Mouse (Mus musculus) heart, embryonic 12.5 days (tissue): Measurements from ENCODE around the gene 1810010D01Rik. TPM values are rescaled to one million over a fixed set of nuclear protein-coding genes. Genes with fewer than 3 reads are reported as not detected.

ENCODE experiments used
- ATAC-seq: fragments of 200-750 bp; cut with Nextera tagmentation; 2 replicates; pipeline ENCODE4 v1.8.0; 2017; ENCODE audit warnings: moderate TSS enrichment, moderate library complexity; ENCODE audit not compliant: insufficient number of reproducible peaks, low FRiP score
- H3K27ac ChIP-seq: fragments of 300-500 bp; sonication (generic); 2 replicates; pipeline ENCODE4 v1.5.1; 2016; ENCODE audit warnings: mild to moderate bottlenecking, moderate library complexity; ENCODE audit not compliant: poor library complexity, severe bottlenecking
- H3K27me3 ChIP-seq: fragments of 300-500 bp; sonication (generic); replicated peaks from 2 replicates; pipeline ENCODE4 v1.6.1; 2016; ENCODE audit warnings: mild to moderate bottlenecking, moderate library complexity
- H3K36me3 ChIP-seq: fragments of 300-500 bp; sonication (generic); 2 replicates; pipeline ENCODE4 v1.6.1; 2016; ENCODE audit warnings: mild to moderate bottlenecking, moderate library complexity
- H3K4me1 ChIP-seq: fragments of 300-500 bp; sonication (generic); replicated peaks from 2 replicates; pipeline ENCODE4 v1.6.1; 2016; ENCODE audit warnings: mild to moderate bottlenecking
- H3K4me2 ChIP-seq: fragments of 300-500 bp; sonication (generic); 2 replicates; pipeline ENCODE4 v1.6.1; 2016; ENCODE audit warnings: mild to moderate bottlenecking, moderate library complexity
- H3K4me3 ChIP-seq: fragments of 300-500 bp; sonication (generic); 2 replicates; pipeline ENCODE4 v1.5.1; 2016; ENCODE audit warnings: mild to moderate bottlenecking
- H3K9ac ChIP-seq: fragments of 300-500 bp; sonication (generic); 2 replicates; pipeline ENCODE4 v1.6.1; 2016; ENCODE audit warnings: mild to moderate bottlenecking, moderate library complexity
- H3K9me3 ChIP-seq: fragments of 300-500 bp; sonication (generic); replicated peaks from 2 replicates; pipeline ENCODE4 v1.6.1; 2016; ENCODE audit warnings: mild to moderate bottlenecking, moderate library complexity
- WGBS: fragments of 180-500 bp; shearing (Covaris S2); methylation state at CpG from one replicate; pipeline ENCODE4 v1.1.7; 2016; 5-methylcytosine and 5-hydroxymethylcytosine counted together
- polyA plus RNA-seq: library from polyadenylated mRNA; unstranded; fragments of >200 nt; fragmentation: Nextera tagmentation; extraction: Ambion mirVana; gene quantifications from 2 replicates; pipeline ENCODE4 v1.2.1, GENCODE M21; 2016

1810010D01Rik gene
- 0.30 and 0.36 TPM in 2 replicates for polyA plus RNA-seq

DNA sequence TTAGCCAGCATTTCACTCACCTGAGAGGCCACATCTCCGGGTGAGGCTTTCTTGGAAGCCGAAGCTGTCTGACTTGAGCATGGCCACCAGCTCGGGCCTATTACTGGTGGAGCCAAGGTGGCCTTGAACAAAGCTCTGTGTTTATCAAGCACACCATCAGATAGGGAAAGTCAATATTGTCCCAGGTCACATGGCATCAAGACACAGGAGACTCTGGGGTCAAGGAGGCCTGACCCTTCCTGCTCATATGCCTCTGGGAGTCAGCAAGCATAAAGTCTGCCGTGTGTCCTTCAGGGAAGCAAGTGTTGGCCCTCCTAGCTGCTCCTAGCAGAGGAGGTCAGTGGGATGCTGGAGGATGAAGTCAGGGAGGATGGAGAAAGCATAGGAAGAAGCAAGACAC is at the start of gene 1810010D01Rik:
Gene 1810010D01Rik, minus strand, starts transcription at position 114 of the 400 bp plus-strand sequence.
- H3K9me3 ChIP-seq: no peaks in the 10 kb centered on the region
- no peaks in the 10 kb centered on the region for H3K36me3 ChIP-seq
- H3K4me2 ChIP-seq: no peak within 1 kb of the TSS
- no peak within 1 kb of the TSS for H3K4me3 ChIP-seq
- 80% methylated on average over 4 of the region's 4 CpGs for WGBS
- H3K9ac ChIP-seq: peak within 1 kb of the TSS; percentile 69; the same call in 1 of the 2 replicates
- peak within 1 kb of the TSS; percentile 95 for H3K27ac ChIP-seq
- no peak for ATAC-seq
- H3K27me3 ChIP-seq: no peaks in the 10 kb centered on the region
- peaks cover 44% of the 10 kb centered on the region for H3K4me1 ChIP-seq

GRCm38 (mm10) chr7:145256092-145256491 is 48.2 kb upstream of the 1810010D01Rik start:
- no peaks in the 10 kb centered on the region for H3K9me3 ChIP-seq
- 89% methylated on average over 1 of the region's 1 CpGs for WGBS
- peaks cover 45% of the 10 kb centered on the region for H3K36me3 ChIP-seq
- no peaks in the 10 kb centered on the region for H3K27me3 ChIP-seq
- no peak overlapping the region for H3K4me3 ChIP-seq
- peaks cover 4% of the 10 kb centered on the region for H3K4me1 ChIP-seq
- no peak overlapping the region for H3K27ac ChIP-seq
- no peak overlapping the region for H3K9ac ChIP-seq
- no peak overlapping the region for H3K4me2 ChIP-seq
- ATAC-seq: no peak

GRCm38 (mm10) chr7:145253986-145254630 is 46.2 kb upstream of the 1810010D01Rik start:
- Histone ChIP-seq H3K36me3 (peaks cover 33% of the 10 kb centered on the region), H3K4me2 (no peak overlapping the region), H3K9ac (no peak overlapping the region), H3K4me3 (no peak overlapping the region), H3K27ac (no peak overlapping the region), H3K9me3 (no peaks in the 10 kb centered on the region), H3K4me1 (peaks cover 5% of the 10 kb centered on the region), H3K27me3 (no peaks in the 10 kb centered on the region)
- ATAC-seq: no peak
- 52% methylated on average over 3 of the region's 3 CpGs for WGBS

DNA sequence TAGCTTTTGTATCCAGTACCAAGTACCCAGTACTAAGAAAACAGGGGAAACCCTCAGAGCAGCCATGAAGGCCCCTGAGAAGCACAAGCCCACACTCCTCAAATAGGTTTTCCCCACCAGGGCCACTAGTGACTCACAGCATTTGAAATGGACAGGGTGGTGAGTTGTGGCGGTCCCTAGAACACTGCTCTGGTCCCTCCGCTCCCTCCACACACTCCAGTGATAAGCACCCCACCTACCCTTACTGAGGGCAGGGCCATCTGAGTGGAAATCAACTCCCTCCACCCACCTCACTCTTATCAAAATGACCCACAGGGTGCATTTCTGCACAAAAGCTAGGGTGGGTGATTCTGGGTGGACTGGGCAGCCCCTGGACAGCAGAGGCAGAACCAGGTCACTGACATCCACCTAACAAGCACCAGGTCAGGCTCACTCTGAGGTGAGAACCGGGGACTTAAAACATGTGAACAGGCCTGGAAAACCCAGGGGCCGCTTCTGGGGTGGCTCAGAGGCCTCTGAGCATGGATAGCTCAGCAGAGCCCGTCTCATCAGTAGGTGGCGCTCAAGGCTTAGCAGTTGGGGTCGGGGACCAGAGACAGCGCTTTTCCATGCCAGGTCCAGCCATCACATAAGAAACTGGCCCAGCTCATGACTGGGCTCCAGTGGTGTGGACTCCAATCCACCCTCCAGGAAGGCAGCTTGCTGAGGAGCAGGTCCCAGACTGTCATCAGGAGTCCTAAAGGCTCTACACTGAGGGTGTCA is 45.0 kb upstream of the 1810010D01Rik start:
- 24% methylated on average over 8 of the region's 8 CpGs for WGBS
- Histone ChIP-seq H3K36me3 (peaks cover 26% of the 10 kb centered on the region), H3K9me3 (no peaks in the 10 kb centered on the region), H3K4me2 (no peak overlapping the region), H3K4me3 (no peak overlapping the region), H3K27me3 (no peaks in the 10 kb centered on the region), H3K4me1 (peaks cover 8% of the 10 kb centered on the region), H3K27ac (no peak overlapping the region), H3K9ac (0 out of 2 replicates have a peak overlapping the region, but pooled peaks have one; percentile 38)
- peak; percentile 43; the same call in 1 of the 2 replicates for ATAC-seq

DNA sequence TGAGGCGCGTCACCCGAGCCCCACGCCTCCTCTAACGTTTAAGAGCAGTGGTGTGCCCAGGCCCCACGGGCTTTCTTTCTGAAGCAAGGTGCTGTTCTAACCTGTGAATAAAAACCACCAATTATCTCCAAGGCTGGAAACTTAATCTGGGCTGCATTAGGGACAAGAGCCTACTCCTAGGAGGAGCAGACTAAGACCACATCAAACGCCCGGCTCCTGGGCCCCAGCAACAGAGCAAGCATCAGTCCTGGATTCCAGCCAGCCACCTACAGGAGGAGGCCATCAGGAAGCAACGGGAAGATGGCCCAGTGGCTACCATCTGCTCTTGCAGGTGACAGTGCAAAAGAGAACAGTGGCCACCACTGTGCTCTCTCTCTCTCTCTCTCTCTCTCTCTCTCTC is 42.3 kb upstream of the 1810010D01Rik start:
- Histone ChIP-seq H3K27ac (no peak overlapping the region), H3K4me1 (peaks cover 13% of the 10 kb centered on the region), H3K36me3 (peaks cover 3% of the 10 kb centered on the region; the same call in 1 of the 2 replicates), H3K27me3 (no peaks in the 10 kb centered on the region), H3K9me3 (no peaks in the 10 kb centered on the region), H3K4me3 (no peak overlapping the region), H3K4me2 (no peak overlapping the region), H3K9ac (no peak overlapping the region)
- WGBS: 71% methylated on average over 9 of the region's 9 CpGs
- no peak for ATAC-seq

GRCm38 (mm10) chr7:145248911-145249310 is 41.0 kb upstream of the 1810010D01Rik start:
- H3K27ac ChIP-seq: no peak overlapping the region
- no peaks in the 10 kb centered on the region for H3K27me3 ChIP-seq
- peaks cover 13% of the 10 kb centered on the region for H3K4me1 ChIP-seq
- no peak overlapping the region for H3K4me2 ChIP-seq
- H3K4me3 ChIP-seq: no peak overlapping the region
- H3K9me3 ChIP-seq: no peaks in the 10 kb centered on the region
- WGBS: 71% methylated on average over 2 of the region's 2 CpGs
- ATAC-seq: no peak
- H3K36me3 ChIP-seq: no peaks in the 10 kb centered on the region; the same call in 1 of the 2 replicates
- H3K9ac ChIP-seq: no peak overlapping the region

DNA sequence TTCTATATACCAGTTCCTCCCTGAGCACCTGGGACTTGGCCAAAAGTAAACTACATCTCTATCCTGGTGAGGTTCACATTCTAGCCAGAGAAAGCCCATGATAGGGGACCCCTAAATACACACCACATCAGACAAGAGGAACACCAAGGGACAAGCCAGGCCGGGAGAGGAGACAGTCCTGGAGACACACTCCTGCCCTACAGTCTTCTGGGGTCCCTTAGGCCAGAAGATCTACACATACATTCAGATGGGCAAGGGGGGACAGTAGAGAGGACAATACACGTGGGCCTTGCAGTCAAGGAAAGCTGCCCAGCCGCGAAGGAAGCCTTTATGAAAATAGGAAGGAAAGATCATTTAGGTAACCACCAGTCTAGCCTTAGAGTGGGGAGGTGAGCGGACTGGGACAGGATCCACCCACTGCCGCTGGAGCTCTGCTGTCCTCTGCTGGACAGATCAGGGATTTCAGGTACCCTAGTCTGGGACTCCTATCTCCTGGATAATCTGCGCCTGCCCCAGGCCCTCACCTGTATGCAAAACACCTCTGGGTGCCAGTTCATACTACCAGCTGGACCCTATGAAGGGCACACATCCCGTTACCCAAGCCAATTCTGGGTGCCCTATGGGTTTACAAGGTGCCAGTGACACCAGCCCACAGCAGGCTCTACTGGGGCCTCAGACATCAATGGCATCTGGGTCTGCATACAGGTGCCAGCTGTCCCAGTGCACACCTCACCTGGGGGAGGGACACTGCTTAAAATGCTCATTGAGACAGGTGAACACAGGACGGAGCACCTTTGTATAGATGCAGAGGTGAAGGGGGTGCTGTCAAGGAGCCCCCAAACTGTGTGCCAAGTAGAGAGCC is 35.2 kb upstream of the 1810010D01Rik start:
- no peak overlapping the region for H3K9ac ChIP-seq
- no peaks in the 10 kb centered on the region for H3K9me3 ChIP-seq
- H3K27me3 ChIP-seq: 0 out of 2 replicates have a peak, but pooled peaks cover 6% of the 10 kb centered on the region
- 13% methylated on average over 9 of the region's 9 CpGs for WGBS
- no peak overlapping the region for H3K27ac ChIP-seq
- no peak overlapping the region for H3K4me2 ChIP-seq
- H3K36me3 ChIP-seq: no peaks in the 10 kb centered on the region
- H3K4me1 ChIP-seq: peaks cover 12% of the 10 kb centered on the region
- ATAC-seq: 0 out of 2 replicates have a peak, but pooled peaks have one; percentile 46
- H3K4me3 ChIP-seq: no peak overlapping the region

- ATAC-seq: no peak
- no peak overlapping the region for H3K4me2 ChIP-seq
- 0 out of 2 replicates have a peak, but pooled peaks cover 6% of the 10 kb centered on the region for H3K27me3 ChIP-seq
- no peak overlapping the region for H3K4me3 ChIP-seq
- 73% methylated on average over 9 of the region's 9 CpGs for WGBS
- H3K9me3 ChIP-seq: no peaks in the 10 kb centered on the region
- no peak overlapping the region for H3K9ac ChIP-seq
- no peak overlapping the region for H3K27ac ChIP-seq
- peaks cover 12% of the 10 kb centered on the region for H3K4me1 ChIP-seq
- H3K36me3 ChIP-seq: no peaks in the 10 kb centered on the region
Observed at GRCm38 (mm10) chr7:145242028-145242427, 34.1 kb upstream of the 1810010D01Rik start.

GRCm38 (mm10) chr7:145240929-145241328 is 33.0 kb upstream of the 1810010D01Rik start:
- H3K9me3 ChIP-seq: no peaks in the 10 kb centered on the region
- no peak overlapping the region for H3K27ac ChIP-seq
- no peaks in the 10 kb centered on the region for H3K36me3 ChIP-seq
- no peak overlapping the region for H3K4me3 ChIP-seq
- H3K9ac ChIP-seq: no peak overlapping the region
- H3K4me2 ChIP-seq: no peak overlapping the region
- peaks cover 8% of the 10 kb centered on the region; the same call in 1 of the 2 replicates for H3K4me1 ChIP-seq
- WGBS: 88% methylated on average over 4 of the region's 4 CpGs
- H3K27me3 ChIP-seq: 0 out of 2 replicates have a peak, but pooled peaks cover 6% of the 10 kb centered on the region
- no peak for ATAC-seq

GRCm38 (mm10) chr7:145239736-145240505 is 32.0 kb upstream of the 1810010D01Rik start:
- 73% methylated on average over 8 of the region's 8 CpGs for WGBS
- ATAC-seq: no peak

More at GRCm38 (mm10) chr7:145239736-145240505, 32.0 kb upstream of the 1810010D01Rik start:
- H3K4me1 ChIP-seq: peaks cover 8% of the 10 kb centered on the region; the same call in 1 of the 2 replicates
- no peak overlapping the region for H3K4me3 ChIP-seq
- no peak overlapping the region for H3K4me2 ChIP-seq
- no peaks in the 10 kb centered on the region for H3K36me3 ChIP-seq
- H3K27ac ChIP-seq: no peak overlapping the region
- H3K9ac ChIP-seq: no peak overlapping the region
- H3K27me3 ChIP-seq: 0 out of 2 replicates have a peak, but pooled peaks cover 6% of the 10 kb centered on the region
- H3K9me3 ChIP-seq: no peaks in the 10 kb centered on the region
